Mouse (Mus musculus) cerebellum, adult 2 months (tissue): ENCODE data around the gene Usf2. TPM values are rescaled to one million over a fixed set of nuclear protein-coding genes. Genes with fewer than 3 reads are reported as not detected.

ENCODE experiments used
- DNase-seq, 2 experiments: peaks; one replicate each; pipeline ENCODE4 v3.0.0; 2021
- H3K27ac ChIP-seq: fragments of 200-500 bp; 2 replicates; pipeline ENCODE4 v1.5.1; 2012; ENCODE audit warnings: low read length, control low read depth, inconsistent platforms; ENCODE audit not compliant: insufficient read depth
- H3K27me3 ChIP-seq: fragments of 200-500 bp; 2 replicates; pipeline ENCODE4 v1.6.1; 2012; ENCODE audit warnings: inconsistent platforms, mild to moderate bottlenecking, low read length, moderate library complexity; ENCODE audit not compliant: control insufficient read depth, insufficient read depth
- H3K4me1 ChIP-seq: fragments of 200-500 bp; 2 replicates; pipeline ENCODE4 v1.6.1; 2011; ENCODE audit warnings: low read length; ENCODE audit not compliant: control insufficient read depth, insufficient read depth
- H3K4me3 ChIP-seq: fragments of 200-500 bp; replicated peaks from 2 replicates; pipeline ENCODE3; 2011; ENCODE audit warnings: mild to moderate bottlenecking, low read depth, low read length, control low read depth; ENCODE audit not compliant: insufficient read depth
- CTCF ChIP-seq: fragments of 200-500 bp; IDR thresholded peaks from 2 replicates; pipeline ENCODE4 v1.5.1; 2011; ENCODE audit warnings: low read depth, mild to moderate bottlenecking, control low read depth, low read length, moderate library complexity, borderline replicate concordance; ENCODE audit not compliant: insufficient read depth
- POLR2A ChIP-seq: fragments of 200-500 bp; IDR thresholded peaks from 2 replicates; pipeline ENCODE4 v1.6.1; 2011; ENCODE audit warnings: low read length, control low read depth, borderline replicate concordance; ENCODE audit not compliant: insufficient read depth
- WGBS: fragments of 180-500 bp; shearing (Covaris S2); methylation state at CpG from one replicate; pipeline ENCODE4 v1.1.7; 2018; 5-methylcytosine and 5-hydroxymethylcytosine counted together
- polyA plus RNA-seq: library from polyadenylated mRNA; depleted of rRNA; stranded (reverse); fragments of >200 nt; gene quantifications from 2 replicates; pipeline ENCODE4 v1.2.3, GENCODE M21; 2012; rRNA removed

The Usf2 gene
- polyA plus RNA-seq = 226 and 230 TPM in 2 replicates

DNA sequence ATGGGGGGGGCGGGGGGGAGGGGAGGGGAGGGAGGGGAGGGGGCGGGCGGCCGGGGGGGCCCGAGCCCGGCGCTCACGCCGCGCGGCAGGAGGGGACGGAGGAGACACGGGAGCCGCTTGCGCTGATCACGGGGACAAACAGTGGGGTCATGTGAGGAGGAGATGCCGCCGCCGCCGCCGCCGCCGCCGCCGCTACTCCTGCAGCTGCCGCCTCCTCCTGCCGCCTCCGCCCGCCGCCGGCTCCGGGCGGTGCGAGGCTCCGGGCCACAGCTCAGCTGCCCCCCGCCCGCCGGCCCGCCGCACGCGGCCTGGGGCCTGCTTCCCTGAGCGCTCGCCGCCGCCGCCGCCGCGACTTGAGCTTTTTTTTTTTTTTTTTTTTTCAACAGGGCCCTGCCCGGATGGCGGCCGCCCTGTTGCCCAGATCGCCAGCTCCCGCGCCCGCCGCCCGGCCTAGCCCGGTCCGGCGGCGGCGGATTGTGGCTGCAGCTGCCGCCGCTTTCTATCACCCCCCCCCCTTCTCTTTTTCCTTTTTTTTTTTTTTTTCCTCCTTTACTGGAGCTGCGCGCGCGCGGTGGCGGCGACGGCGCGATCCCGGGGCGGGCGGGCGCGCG lies at the start of gene Usf2:
Gene Usf2, minus strand, starts transcription at position 48 of the 611 bp plus-strand sequence.
- 0% methylated on average over 55 of the region's 82 CpGs for WGBS
- Histone ChIP-seq H3K4me3 (peak within 1 kb of the TSS; percentile 91), H3K27ac (peak within 1 kb of the TSS; percentile 99), H3K27me3 (no peaks in the 10 kb centered on the region), H3K4me1 (peaks cover 18% of the 10 kb centered on the region)
- no peak for TF ChIP-seq CTCF
- no peak for TF ChIP-seq POLR2A
- DNase-seq = peak; percentile 83 to 85

DNA sequence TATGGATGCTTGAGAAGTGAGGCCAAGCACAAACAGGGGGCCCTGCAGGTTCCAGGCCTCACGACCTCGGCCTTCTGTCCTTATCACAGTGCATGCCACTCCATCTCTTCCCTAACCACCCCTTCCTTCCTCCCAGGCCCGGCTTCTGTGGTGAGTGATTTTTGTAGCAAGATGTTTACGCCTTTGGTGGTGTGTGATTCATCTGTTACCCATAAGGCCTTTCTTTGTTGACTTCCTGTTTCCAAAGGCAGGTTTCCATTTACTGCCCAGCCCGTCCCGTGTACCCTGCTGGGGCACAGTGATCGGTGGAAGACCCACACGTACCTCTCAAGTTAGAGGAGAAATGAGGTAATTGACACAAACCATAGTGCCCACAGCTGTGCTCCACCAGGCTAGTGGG lies 46.0 kb upstream of the Usf2 start:
- WGBS = 83% methylated on average over 8 of the region's 8 CpGs
- no peak for DNase-seq
- no peak overlapping the region for H3K27ac ChIP-seq
- no peak overlapping the region for H3K4me3 ChIP-seq
- H3K27me3 ChIP-seq = no peaks in the 10 kb centered on the region
- peaks cover 6% of the 10 kb centered on the region for H3K4me1 ChIP-seq
- TF ChIP-seq POLR2A = no peak
- TF ChIP-seq CTCF = no peak

DNA sequence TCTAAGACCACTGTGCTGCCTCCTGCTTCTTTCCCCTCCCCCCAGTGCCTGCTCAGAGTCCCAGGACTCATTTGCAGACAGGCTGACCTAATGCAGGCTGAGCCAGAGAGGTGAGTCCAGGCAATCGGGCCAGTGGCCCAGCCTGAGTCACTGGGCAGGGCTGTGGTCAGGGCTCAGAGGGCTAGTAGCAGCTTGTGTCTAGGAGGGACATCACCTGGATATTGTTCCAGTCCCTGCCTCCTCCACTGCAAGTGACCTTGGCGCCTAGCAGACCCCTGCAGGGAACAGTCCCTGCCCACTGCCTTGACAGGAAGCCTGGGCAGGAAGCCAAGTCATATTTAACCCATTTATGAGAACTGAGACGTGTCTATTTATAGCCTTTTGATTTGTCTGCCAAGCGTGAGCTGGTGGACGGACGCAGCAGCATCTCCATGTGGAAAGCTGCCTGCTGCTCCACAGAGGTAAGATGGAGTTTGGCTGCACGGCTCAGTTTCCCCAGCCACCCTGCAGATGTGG lies 44.0 kb upstream of the Usf2 start:
- no peak overlapping the region for H3K4me3 ChIP-seq
- 1% methylated on average over 7 of the region's 7 CpGs for WGBS
- no peak overlapping the region for H3K27ac ChIP-seq
- H3K4me1 ChIP-seq = peaks cover 6% of the 10 kb centered on the region
- H3K27me3 ChIP-seq = no peaks in the 10 kb centered on the region
- TF ChIP-seq CTCF = no peak
- TF ChIP-seq POLR2A = no peak
- peak; percentile 47 to 72 for DNase-seq

DNA sequence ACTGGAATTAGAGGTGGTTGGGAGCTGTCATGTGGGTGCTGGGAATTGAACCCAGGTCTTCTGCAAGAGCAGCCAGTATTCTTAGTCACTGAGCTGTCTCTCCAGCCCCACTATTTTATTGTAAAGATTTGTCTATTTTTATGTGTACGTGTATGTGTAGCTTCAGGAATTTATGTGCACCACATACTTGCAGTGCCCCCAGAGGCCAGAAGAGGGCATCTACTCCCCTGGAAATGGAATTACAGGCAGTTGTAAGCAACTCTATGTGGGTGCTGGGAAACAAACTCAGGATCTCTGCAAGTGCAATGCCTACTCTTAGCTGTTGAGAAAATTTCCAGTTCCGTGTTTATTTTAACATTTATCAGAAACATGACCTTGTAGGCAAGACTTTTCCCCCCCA lies 39.9 kb upstream of the Usf2 start:
- Histone ChIP-seq H3K27me3 (no peaks in the 10 kb centered on the region), H3K4me1 (peaks cover 6% of the 10 kb centered on the region), H3K27ac (no peak overlapping the region), H3K4me3 (no peak overlapping the region)
- 93% methylated on average over 2 of the region's 2 CpGs for WGBS
- DNase-seq = no peak
- TF ChIP-seq POLR2A (no peak), CTCF (no peak)

DNA sequence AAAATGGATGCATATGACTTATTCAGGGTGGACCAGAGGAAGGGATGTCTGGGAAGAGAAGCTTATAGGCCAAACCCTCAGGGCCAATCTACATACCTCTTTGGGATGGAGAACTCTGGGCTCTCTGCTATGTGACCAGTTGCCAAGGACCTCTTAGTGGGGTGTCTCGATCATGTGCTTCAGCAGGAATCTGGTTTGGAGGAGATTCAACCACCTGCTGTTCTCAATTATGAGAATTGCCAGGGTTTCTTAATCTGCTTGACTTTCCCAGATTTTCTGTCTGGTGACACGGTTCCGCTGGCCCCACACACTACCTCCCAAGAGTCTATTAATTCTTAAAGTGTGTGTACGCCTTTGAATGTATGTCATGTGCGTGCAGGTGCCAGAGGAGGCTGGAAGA lies 37.4 kb upstream of the Usf2 start:
- H3K27me3 ChIP-seq = no peaks in the 10 kb centered on the region
- WGBS = 7% methylated on average over 5 of the region's 5 CpGs
- H3K27ac ChIP-seq = no peak overlapping the region
- no peaks in the 10 kb centered on the region for H3K4me1 ChIP-seq
- peak; percentile 14 to 38 for DNase-seq
- H3K4me3 ChIP-seq = no peak overlapping the region
- TF ChIP-seq CTCF (no peak), POLR2A (no peak)

DNA sequence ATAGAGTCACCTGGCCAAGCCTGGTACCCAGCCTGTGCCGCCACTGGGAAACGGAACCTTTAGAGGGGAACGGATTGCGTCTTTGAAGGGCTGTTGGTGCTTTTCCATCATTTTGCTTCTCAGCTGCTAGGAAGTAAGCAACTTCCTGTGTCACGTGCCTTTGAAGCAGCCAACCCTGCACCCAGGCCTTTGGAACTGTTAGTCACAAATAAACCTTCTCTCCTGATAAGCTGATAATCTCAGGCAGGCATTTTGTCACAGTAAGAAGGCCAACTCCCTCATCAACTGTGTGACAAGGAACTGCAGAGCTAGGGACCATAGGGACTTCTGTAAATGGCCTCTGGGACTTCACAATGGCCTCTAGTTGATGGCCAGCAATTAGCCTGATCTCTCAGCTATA lies 35.5 kb upstream of the Usf2 start:
- H3K4me3 ChIP-seq = no peak overlapping the region
- TF ChIP-seq CTCF = no peak
- no peak for TF ChIP-seq POLR2A
- no peak for DNase-seq
- H3K4me1 ChIP-seq = no peaks in the 10 kb centered on the region
- 56% methylated on average over 5 of the region's 5 CpGs for WGBS
- no peak overlapping the region for H3K27ac ChIP-seq
- H3K27me3 ChIP-seq = no peaks in the 10 kb centered on the region

DNA sequence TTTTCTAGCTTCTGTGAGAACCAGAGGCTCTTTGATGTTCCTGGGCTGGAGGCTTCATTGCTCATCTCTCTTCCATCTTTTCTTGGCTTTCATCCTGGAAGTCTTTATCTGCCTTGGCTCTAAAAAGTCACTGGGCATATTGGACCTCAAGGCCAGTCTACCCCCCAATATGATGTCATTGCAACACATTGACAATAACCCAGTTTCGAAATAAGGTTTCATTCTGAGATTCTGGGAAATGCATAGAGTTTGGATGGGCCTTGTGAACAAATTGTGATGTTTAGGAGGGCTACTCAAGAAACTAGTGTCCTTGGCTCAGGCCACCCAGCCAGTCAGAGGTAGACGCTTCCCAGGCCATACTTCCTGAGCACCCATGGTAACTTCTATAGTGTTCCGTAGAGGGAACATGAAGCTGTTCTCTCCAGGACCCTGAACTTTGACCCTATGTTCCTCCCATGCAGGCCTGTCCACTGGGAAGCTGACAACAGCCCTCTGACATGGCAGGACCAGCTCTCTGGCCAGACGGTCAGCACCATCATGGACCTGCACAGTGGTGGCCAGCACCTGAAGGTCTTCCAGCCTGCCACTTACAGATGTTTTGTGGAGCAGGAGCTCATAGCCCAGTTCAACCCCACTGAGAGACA lies 32.0 kb upstream of the Usf2 start:
- no peak overlapping the region for H3K4me3 ChIP-seq
- no peak for DNase-seq
- H3K4me1 ChIP-seq = no peaks in the 10 kb centered on the region
- no peak overlapping the region for H3K27ac ChIP-seq
- no peaks in the 10 kb centered on the region; the same call in 1 of the 2 replicates for H3K27me3 ChIP-seq
- 74% methylated on average over 4 of the region's 4 CpGs for WGBS
- TF ChIP-seq POLR2A (no peak), CTCF (no peak)

DNA sequence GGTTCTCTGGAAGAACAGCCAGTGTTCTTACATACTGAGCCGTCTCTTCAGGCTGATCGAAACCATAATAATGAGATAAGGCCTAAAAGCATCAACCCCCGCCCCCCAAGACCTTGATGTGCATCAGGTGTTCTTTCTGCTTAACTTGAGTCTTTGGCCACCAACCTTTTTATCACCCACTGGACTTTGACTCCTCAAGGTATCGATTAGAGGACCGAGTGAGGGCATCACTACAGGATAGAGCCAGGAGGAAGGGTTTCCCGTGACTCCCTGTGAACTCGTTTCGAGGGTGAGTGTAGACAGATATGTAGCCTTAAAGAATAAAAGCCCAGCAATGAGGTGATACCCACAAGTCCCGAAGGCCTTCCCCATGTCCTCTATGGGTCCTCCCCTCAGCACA lies 28.8 kb upstream of the Usf2 start:
- no peak for TF ChIP-seq CTCF
- no peak for TF ChIP-seq POLR2A
- H3K27me3 ChIP-seq = no peaks in the 10 kb centered on the region; the same call in 1 of the 2 replicates
- WGBS = 84% methylated on average over 9 of the region's 9 CpGs
- no peak for DNase-seq
- H3K4me1 ChIP-seq = no peaks in the 10 kb centered on the region
- H3K4me3 ChIP-seq = no peak overlapping the region
- no peak overlapping the region for H3K27ac ChIP-seq
